Mouse (Mus musculus): Measurements from ENCODE around the gene Cpped1.

- TF ChIP-seq POLR2A (IDR thresholded peaks at IDR 0.05; ENCODE audit: control insufficient read depth, extremely low read depth, insufficient read depth, low read length, poor library complexity): no peak
- no peak for TF ChIP-seq CTCF (IDR thresholded peaks at IDR 0.05; ENCODE audit: borderline replicate concordance, control insufficient read depth, extremely low read depth, insufficient read depth, low read length, poor library complexity)
These were observed 65.8 kb downstream of the Cpped1 start for GRCm38 (mm10) chr16:11843441-11843840.
